Mouse (Mus musculus) liver, embryonic 11.5 days (tissue): ENCODE measurements at regions not wholly inside any gene's neighbourhood (a gene's known extent, or its start where the extent isn't known, plus 50 kb on each side); places are given as distances from the start of the nearest gene placed in this dataset.

Experiments used
- ATAC-seq: fragments of 200-750 bp; cut with Nextera tagmentation; replicated peaks from 2 replicates; pipeline ENCODE4 v1.8.0; 2017; ENCODE audit warnings: moderate number of reproducible peaks, mild to moderate bottlenecking, moderate TSS enrichment, moderate library complexity; ENCODE audit not compliant: low FRiP score
- DNase-seq: peaks from one replicate; pipeline ENCODE4 v3.0.0-alpha.2; 2017; ENCODE audit warnings: low spot score
- H3K27ac ChIP-seq: fragments of 300-500 bp; sonication (generic); 2 replicates; pipeline ENCODE4 v1.5.1; 2014; ENCODE audit warnings: mild to moderate bottlenecking, low read depth, low read length, control low read depth
- H3K27me3 ChIP-seq: fragments of 300-500 bp; sonication (generic); replicated peaks from 2 replicates; pipeline ENCODE4 v1.6.1; 2014; ENCODE audit warnings: low read length, mixed read lengths; ENCODE audit not compliant: control insufficient read depth, insufficient read depth
- H3K36me3 ChIP-seq: fragments of 300-500 bp; sonication (generic); 2 replicates; pipeline ENCODE4 v1.6.1; 2014; ENCODE audit warnings: mild to moderate bottlenecking, low read length, moderate library complexity, mixed read lengths; ENCODE audit not compliant: control insufficient read depth, insufficient read depth
- H3K4me1 ChIP-seq: fragments of 300-500 bp; sonication (generic); replicated peaks from 2 replicates; pipeline ENCODE4 v1.6.1; 2014; ENCODE audit warnings: low read length, mixed read lengths; ENCODE audit not compliant: control insufficient read depth, insufficient read depth
- H3K4me2 ChIP-seq: fragments of 300-500 bp; sonication (generic); 2 replicates; pipeline ENCODE4 v1.6.1; 2014; ENCODE audit warnings: mild to moderate bottlenecking, control low read depth, moderate library complexity
- H3K4me3 ChIP-seq: fragments of 300-500 bp; sonication (generic); 2 replicates; pipeline ENCODE4 v1.5.1; 2014; ENCODE audit warnings: low read depth, low read length, control low read depth
- H3K9ac ChIP-seq: fragments of 300-500 bp; sonication (generic); 2 replicates; pipeline ENCODE4 v1.6.1; 2014; ENCODE audit warnings: low read depth, low read length, control low read depth
- H3K9me3 ChIP-seq: fragments of 300-500 bp; sonication (generic); 2 replicates; pipeline ENCODE4 v1.6.1; 2016; ENCODE audit warnings: low read length, inconsistent platforms, mixed read lengths; ENCODE audit not compliant: control insufficient read depth
- WGBS: fragments of 180-500 bp; shearing (Covaris S2); extraction: QIAGEN DNeasy Blood & Tissue Kit; methylation state at CpG from one replicate; pipeline ENCODE4 v1.1.7; 2014; 5-methylcytosine and 5-hydroxymethylcytosine counted together

GRCm38 (mm10) chr16:87077385-87077784, 276.6 kb upstream of the N6amt1 start:
- H3K4me2 ChIP-seq = no peak overlapping the region
- WGBS = 76% methylated on average over 2 of the region's 2 CpGs
- no peak for ATAC-seq

GRCm38 (mm10) chr16:87069294-87069693, 284.7 kb upstream of the N6amt1 start:
- Histone ChIP-seq H3K9me3 (no peaks in the 10 kb centered on the region), H3K4me3 (no peak overlapping the region), H3K27ac (no peak overlapping the region), H3K4me1 (no peaks in the 10 kb centered on the region), H3K36me3 (no peaks in the 10 kb centered on the region), H3K9ac (no peak overlapping the region), H3K27me3 (no peaks in the 10 kb centered on the region), H3K4me2 (no peak overlapping the region)
- WGBS = 50% methylated on average over 2 of the region's 2 CpGs
- ATAC-seq (no peak), DNase-seq (no peak)

More at GRCm38 (mm10) chr16:87077385-87077784, 276.6 kb upstream of the N6amt1 start:
- Histone ChIP-seq H3K4me1 (no peaks in the 10 kb centered on the region), H3K27me3 (no peaks in the 10 kb centered on the region), H3K9ac (no peak overlapping the region), H3K9me3 (no peaks in the 10 kb centered on the region), H3K36me3 (no peaks in the 10 kb centered on the region), H3K4me3 (no peak overlapping the region), H3K27ac (no peak overlapping the region)
- DNase-seq = no peak

- no peak for ATAC-seq
- 76% methylated on average over 1 of the region's 1 CpGs for WGBS
- Histone ChIP-seq H3K9me3 (no peaks in the 10 kb centered on the region), H3K4me1 (no peaks in the 10 kb centered on the region), H3K4me2 (no peak overlapping the region), H3K36me3 (no peaks in the 10 kb centered on the region), H3K27me3 (no peaks in the 10 kb centered on the region), H3K9ac (no peak overlapping the region), H3K27ac (no peak overlapping the region), H3K4me3 (no peak overlapping the region)
- DNase-seq = no peak
These were observed 286.0 kb upstream of the N6amt1 start for GRCm38 (mm10) chr16:87067981-87068380.

- no peak overlapping the region for H3K4me2 ChIP-seq
- WGBS = 83% methylated on average over 5 of the region's 5 CpGs
- H3K9me3 ChIP-seq = no peaks in the 10 kb centered on the region
- no peak overlapping the region for H3K4me3 ChIP-seq
- H3K27ac ChIP-seq = no peak overlapping the region
- H3K36me3 ChIP-seq = no peaks in the 10 kb centered on the region
- DNase-seq (no peak), ATAC-seq (no peak)
- no peaks in the 10 kb centered on the region for H3K27me3 ChIP-seq
- no peaks in the 10 kb centered on the region for H3K4me1 ChIP-seq
- no peak overlapping the region for H3K9ac ChIP-seq
These were observed 286.5 kb upstream of the N6amt1 start for GRCm38 (mm10) chr16:87067523-87067922.

- no peak for DNase-seq
- ATAC-seq = no peak; the same call in 1 of the 2 replicates
- Histone ChIP-seq H3K4me3 (no peak overlapping the region), H3K9me3 (no peaks in the 10 kb centered on the region), H3K9ac (no peak overlapping the region), H3K4me1 (no peaks in the 10 kb centered on the region), H3K36me3 (no peaks in the 10 kb centered on the region), H3K27ac (no peak overlapping the region), H3K27me3 (no peaks in the 10 kb centered on the region), H3K4me2 (no peak overlapping the region)
- 83% methylated on average over 8 of the region's 8 CpGs for WGBS
These were observed 293.5 kb upstream of the N6amt1 start for GRCm38 (mm10) chr16:87060473-87060872.

- H3K27ac ChIP-seq = no peak overlapping the region
- 53% methylated on average over 8 of the region's 8 CpGs for WGBS
- no peak for DNase-seq
- no peaks in the 10 kb centered on the region for H3K9me3 ChIP-seq
- H3K4me2 ChIP-seq = no peak overlapping the region
- no peaks in the 10 kb centered on the region for H3K4me1 ChIP-seq
- H3K9ac ChIP-seq = no peak overlapping the region
- H3K27me3 ChIP-seq = no peaks in the 10 kb centered on the region
- no peak overlapping the region for H3K4me3 ChIP-seq
- H3K36me3 ChIP-seq = no peaks in the 10 kb centered on the region
- ATAC-seq = no peak
These were observed 304.1 kb upstream of the N6amt1 start for GRCm38 (mm10) chr16:87049741-87050383.

- WGBS = 71% methylated on average over 5 of the region's 5 CpGs
- Histone ChIP-seq H3K4me2 (no peak overlapping the region), H3K27ac (no peak overlapping the region), H3K27me3 (no peaks in the 10 kb centered on the region), H3K9ac (no peak overlapping the region), H3K9me3 (no peaks in the 10 kb centered on the region), H3K4me3 (no peak overlapping the region), H3K4me1 (no peaks in the 10 kb centered on the region), H3K36me3 (no peaks in the 10 kb centered on the region)
- ATAC-seq (no peak), DNase-seq (no peak)
These were observed 309.0 kb upstream of the N6amt1 start for GRCm38 (mm10) chr16:87044773-87045561.

GRCm38 (mm10) chr16:87043689-87044088, 310.3 kb upstream of the N6amt1 start:
- H3K4me3 ChIP-seq = no peak overlapping the region
- ATAC-seq = no peak
- no peak overlapping the region for H3K9ac ChIP-seq
- no peaks in the 10 kb centered on the region for H3K9me3 ChIP-seq
- H3K4me1 ChIP-seq = no peaks in the 10 kb centered on the region
- no peak overlapping the region for H3K4me2 ChIP-seq
- no peak overlapping the region for H3K27ac ChIP-seq
- no peak for DNase-seq
- no peaks in the 10 kb centered on the region for H3K27me3 ChIP-seq
- no peaks in the 10 kb centered on the region for H3K36me3 ChIP-seq

- Histone ChIP-seq H3K4me2 (no peak overlapping the region), H3K9ac (no peak overlapping the region), H3K27ac (no peak overlapping the region), H3K4me1 (no peaks in the 10 kb centered on the region), H3K36me3 (no peaks in the 10 kb centered on the region), H3K9me3 (no peaks in the 10 kb centered on the region), H3K27me3 (no peaks in the 10 kb centered on the region), H3K4me3 (no peak overlapping the region)
- 74% methylated on average over 4 of the region's 4 CpGs for WGBS
- no peak for DNase-seq
- ATAC-seq = no peak
These were observed 313.6 kb upstream of the N6amt1 start for GRCm38 (mm10) chr16:87040366-87040765.
